Mouse (Mus musculus): ENCODE measurements around the gene Ptprg.

Gene Ptprg

DNA sequence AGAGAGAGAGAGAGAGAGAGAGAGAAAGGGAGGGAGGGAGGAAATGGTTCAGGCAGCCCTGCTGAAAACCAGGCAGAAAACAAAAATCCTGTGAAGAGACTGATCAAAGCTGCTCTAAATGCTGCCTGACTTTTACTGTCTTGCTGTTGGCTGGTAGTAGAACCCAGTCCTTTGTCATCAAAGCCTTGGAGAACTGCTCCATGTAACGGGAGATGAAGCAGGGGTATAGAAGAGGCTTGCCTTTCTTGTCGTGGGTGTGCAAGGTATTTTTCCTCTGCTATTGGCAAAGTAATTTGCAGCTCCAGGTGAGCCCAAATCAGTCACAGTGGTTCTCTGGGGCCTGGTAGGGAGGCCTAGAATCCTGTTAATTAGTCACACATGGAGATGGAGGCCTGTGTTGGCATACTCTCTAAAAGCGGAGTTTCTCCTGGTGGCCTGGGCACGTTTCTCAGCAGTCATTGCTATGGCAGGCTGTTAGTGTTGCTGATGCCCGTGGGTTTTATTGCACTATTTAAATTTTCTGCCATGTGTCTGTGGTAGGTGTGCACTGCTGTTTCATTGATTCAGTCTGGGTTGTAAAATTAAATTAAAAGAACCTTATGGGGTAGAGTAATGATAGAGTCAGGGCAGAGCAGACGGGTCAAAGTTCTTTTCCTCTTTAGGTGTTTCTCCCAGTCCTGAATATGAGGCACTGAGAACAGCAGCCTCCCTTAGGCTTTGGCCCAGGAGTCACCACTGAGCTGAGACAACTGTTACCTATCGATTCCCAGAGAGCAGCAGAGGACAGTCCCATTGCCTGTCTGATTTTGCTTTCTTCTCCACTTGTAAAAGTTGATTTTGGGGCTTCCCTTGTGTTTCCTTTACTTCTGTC is 269.7 kb downstream of the Ptprg start:
- DNase-seq (ENCODE audit: low spot score) = no peak

DNA sequence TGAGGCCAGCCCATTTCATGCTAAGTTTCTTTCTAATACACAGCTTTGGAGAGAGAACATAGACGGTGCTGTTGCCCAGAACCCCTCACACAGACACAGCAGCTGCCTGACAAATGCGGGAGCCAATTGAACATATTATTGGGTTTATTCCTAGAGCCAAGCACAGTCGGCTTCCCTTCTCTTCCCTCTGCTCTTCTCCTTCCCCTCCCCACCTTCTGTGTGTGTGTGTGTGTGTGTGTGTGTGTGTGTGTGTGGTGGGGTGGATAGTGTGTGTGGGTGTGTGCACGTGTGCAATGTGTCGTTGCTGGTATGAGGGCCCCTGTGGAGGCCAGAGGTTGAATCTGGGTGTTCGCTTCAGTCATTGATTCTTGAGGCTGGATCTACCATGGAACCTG is 270.4 kb downstream of the Ptprg start:
- no peak for DNase-seq (ENCODE audit: low spot score)

DNA sequence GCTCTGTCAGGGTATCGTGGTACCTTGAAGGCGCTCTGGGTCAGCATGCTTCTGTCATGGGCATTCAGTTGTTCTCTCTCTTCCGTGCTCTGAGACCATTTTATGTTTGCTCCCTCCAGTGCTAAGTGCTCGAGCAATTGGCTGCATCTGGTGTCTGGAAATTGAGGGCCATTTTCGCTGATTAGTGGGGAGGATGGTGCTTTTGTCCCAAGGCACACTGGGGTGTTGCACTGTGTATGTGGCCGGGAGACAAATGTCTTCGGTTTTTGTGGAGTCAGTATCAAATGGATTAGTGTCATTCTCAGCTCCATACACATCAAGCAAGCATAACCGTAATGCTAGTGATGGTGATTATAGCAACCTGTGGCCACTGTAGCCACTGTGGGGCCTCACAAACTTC is 271.6 kb downstream of the Ptprg start:
- DNase-seq (ENCODE audit: low spot score) = no peak

DNA sequence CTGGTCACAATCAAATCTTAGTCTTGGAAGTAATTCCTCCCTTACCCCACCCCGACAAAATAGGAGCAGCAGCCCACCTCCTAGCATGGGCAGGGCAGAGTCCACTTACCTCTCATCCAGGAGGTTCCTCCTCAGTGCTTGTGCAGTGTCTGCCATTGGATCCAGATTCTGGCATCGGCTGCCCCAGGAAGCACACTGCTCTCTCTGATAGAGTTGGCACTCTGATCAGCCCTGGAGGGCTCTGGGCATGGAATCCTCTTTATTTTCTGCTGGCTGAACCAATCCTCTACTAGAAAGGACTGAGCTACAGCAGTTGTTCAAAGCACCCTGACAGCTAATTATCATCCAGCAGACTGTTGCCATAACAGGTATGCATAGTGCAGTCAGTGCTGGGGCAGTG is 272.2 kb downstream of the Ptprg start:
- DNase-seq (ENCODE audit: low spot score) = no peak

DNA sequence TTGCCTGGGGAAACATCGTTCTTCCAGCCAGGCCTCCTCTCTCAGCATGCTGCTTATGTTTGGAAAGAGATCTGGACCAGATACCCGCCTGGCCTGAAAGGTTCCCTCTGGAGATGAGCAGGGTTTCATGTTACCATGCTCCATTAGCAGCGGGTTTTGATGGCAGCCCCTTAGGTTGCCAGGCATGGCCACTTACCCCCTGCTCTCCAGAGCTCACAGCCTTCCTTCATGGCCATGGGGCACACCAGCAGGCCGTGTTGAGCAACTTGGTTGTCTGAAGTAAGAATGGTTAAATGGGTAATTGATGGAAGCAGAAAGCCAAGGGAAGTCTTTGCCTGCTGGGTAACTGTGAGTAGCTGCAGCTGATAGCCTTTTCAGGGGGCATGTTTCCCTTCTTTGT is 274.8 kb downstream of the Ptprg start:
- DNase-seq (ENCODE audit: low spot score) = no peak

DNA sequence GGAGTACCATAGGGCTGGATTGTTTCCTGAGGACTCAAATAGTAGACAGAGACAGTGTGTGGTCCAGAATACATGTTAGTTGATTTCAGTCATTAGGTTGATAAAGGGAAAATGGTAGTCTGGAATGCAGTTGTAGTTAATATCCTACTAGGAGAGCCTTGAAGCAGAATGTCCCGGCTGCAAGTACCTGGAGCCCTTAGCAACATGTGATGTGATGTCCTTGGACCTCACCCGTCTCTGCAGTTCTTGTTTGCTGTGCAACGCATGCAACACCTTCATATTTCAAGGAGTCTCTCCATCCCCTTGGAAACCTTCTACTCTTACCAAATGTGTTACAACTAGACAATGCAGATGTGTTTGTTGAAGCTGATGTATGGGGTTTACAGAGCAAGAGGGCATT is 280.3 kb downstream of the Ptprg start:
- no peak for DNase-seq (ENCODE audit: low spot score)

DNA sequence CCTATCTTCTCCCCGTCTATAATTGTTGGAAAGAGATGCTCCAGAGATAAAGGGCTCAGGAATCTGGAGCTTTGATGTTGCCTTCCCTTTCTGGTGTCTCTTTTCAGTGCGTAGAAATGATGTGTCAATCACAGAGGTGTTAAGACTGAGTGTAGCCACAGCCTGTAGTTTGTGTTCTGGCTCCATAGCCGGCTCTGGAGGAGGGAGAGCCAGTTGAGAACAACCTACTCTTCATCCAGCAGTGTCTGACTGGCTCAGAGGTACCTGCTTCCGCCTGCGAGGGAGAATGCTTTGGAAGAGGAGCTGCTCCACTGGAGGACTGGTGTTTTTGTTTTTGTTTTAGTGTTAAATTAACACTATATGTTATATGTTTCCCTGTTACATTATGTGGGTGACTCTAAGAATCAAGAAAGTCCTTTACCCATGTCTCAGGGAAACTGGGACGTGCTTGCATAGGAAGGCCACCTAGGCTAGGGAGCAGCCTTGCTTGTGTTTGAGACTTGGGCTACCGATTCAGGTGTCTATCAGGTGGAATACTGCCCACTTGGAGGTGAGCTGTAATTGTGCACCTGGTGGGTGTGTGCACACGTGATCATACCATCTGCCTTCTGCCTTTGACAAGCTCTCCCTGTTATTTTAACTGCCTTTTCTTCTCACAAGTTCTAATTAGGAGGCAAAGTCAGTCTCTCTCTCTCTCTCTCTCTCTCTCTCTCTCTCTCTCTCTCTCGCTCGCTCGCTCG is 282.5 kb downstream of the Ptprg start:
- no peak for DNase-seq (ENCODE audit: low spot score)

DNA sequence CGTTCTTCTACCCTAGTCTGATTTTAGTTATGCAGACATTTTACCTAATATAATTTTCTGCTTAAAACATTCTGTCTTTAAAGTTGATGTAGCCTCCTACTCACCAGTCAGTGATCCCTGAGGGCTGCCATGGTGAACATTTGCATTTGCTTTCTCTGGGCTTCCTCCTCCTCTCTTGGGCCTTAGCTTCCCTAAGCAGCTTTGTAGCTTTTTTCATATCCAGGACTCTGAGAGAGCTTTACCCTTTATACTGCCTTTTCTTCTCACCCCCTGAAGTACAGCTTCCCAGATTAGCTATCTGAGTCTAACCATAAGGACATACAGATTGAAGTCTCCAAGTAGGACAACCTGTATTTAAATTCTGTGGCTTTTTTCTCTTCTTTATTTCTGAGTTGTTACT is 284.4 kb downstream of the Ptprg start:
- DNase-seq (ENCODE audit: low spot score) = no peak

DNA sequence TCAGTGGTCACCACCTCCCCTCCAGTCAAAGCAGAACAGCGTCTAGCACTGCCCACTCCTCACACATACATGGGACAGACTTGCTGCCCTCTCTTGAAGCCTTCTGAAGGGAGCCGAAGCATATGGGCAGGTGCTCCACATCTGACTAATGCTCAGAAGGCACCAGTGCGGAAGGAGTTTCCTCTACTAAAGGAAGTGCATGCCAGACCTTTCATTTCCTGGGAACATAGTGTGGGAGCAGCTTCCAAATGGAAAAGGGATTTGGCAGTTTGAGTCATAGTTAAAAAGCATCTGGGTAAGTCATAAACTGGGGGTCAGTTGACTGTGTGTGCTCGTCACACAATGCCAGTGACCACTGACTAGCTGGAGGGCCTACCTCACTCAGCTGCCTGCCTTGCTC is 288.3 kb downstream of the Ptprg start:
- no peak for DNase-seq (ENCODE audit: low spot score)

DNA sequence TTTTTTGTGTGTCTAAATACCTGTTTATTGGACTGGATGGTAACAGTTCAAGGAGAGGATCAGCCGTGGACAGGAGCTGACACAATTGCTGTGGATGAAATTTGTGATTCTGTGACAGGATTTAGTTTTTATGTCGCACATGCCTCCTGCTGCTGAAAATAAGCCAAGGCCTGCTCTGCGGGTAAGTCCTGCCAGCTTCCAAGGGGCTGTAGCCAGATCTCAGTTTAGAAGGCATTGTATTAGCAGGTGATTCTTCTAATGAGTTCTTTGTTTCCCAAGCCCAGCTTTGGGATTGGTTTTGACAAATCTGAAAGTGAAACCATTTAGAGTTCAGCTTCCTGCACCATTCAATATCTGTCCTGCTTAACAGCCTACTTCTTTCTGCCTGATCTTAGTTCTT is 299.6 kb downstream of the Ptprg start:
- no peak for DNase-seq (ENCODE audit: low spot score)

DNA sequence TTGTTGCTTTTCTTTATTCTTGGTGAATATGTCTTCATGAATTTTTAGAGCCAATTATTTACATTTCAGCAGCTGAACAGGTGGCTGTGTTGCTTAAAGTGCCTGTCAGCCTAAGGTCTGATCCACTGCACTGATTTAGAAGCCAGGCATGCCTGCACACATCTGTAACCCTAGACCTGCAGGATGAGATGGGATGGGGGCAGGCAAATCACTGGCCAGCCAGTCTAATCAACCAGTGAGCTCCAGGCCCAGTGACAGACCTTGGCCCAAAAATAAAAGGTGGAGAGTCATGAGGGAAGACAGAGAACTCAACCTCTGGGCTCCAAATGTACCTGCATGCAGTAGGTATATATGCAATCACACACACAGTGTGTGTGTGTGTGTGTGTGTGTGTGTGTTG is 302.2 kb downstream of the Ptprg start:
- no peak for DNase-seq (ENCODE audit: low spot score)

DNA sequence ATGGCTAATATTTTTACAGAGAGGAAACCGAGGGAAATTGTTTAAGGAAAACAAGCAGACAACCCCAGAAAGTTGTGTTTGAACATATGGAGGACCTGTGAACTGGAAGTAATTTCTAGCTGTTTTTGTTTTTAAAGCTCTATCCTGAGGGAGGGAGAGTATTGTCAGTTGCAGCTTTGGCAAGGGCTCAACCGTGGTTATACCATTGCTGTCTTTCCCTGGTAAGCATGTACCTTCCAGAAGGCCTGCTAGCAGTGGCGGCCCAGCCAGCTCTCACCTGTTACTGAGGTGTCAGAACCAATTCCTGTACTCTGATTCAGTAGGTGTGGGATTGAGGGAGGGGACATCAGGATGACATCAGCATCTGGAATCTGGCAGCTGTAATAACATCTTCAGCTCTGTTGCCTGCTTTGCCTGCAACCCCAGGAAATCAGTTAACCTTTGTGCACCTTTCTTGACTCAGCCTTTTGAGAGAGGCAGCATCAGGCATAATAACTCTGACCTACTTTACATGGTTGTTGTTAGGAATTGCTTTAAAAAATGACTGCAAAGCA is 304.7 kb downstream of the Ptprg start:
- DNase-seq (ENCODE audit: low spot score) = no peak

DNA sequence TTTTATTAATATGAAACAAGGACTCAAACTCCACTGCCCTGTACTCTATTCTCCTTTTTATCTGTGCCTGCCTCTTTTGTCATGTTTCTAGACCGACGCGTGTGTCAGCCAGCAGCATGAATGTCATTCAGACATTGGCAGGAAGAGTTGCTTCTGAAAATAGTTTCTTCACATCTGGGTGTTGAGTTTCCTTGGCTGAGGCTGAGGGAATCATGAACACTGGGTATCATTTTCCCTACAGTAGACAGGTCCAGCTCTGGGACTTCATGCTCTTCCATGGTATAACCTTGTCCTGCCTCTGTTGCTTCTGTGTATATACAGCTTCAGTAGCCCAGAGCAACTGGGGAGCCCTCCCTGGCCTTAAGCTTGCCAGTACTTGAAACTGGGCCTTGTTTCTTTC is 310.0 kb downstream of the Ptprg start:
- no peak for DNase-seq (ENCODE audit: low spot score)

DNA sequence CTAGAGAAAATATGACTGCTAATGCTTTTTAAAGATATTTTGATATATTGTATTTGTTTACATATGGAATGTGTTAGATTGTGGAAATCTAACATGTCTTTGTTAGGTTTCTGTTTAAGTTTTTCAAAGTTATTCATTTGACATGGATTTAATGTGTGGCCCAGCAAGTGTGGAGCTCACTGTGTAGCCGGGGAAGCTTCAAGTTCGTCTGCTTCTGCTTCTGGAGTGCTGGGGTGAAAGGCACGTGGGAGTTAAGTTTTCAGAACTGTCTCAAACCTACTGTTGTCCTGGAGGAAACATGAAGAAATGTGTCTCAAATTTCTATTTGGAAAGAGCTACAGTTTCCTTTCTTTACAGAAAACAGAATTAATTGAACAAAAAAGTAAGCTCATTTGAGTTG is 311.5 kb downstream of the Ptprg start:
- no peak for DNase-seq (ENCODE audit: low spot score)

DNA sequence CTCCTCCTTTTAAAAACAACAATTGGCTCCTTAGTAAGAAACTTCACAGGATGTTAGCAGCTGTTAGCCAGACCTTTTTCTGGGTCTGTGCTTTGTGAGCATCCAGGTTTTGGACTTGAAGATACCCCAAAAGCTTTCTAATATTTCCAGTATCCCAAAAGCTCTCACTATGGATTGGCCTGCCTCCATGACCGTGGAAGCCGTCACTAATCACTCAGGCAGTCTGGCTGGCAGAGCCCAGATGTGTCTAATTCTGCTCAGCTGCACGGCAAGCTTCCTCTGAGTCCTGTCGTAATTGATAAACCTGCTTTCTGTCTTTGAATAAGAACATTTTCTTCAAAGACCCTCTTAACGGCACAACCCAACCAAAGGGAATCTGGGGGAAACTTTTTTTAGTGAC is 312.0 kb downstream of the Ptprg start:
- DNase-seq (ENCODE audit: low spot score) = no peak

DNA sequence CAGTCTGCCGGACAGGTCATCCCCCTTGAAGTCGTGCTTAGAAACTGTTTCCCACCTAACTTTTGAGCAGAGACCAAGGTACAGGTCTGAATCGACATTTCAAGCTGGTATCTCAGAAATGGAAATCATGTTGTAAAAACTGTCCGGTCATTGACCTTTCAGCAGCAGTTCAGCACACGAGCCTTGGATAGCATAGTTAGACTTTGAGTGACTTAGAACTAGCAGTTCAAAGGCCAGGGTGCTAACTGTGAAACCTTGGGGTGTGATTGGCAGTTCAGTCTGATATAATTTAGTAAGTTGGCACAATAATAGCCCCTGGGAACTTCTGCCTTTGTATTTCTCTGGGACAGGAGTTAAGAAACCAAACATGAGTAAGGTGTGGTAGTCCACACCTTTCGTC is 312.5 kb downstream of the Ptprg start:
- no peak for DNase-seq (ENCODE audit: low spot score)

DNA sequence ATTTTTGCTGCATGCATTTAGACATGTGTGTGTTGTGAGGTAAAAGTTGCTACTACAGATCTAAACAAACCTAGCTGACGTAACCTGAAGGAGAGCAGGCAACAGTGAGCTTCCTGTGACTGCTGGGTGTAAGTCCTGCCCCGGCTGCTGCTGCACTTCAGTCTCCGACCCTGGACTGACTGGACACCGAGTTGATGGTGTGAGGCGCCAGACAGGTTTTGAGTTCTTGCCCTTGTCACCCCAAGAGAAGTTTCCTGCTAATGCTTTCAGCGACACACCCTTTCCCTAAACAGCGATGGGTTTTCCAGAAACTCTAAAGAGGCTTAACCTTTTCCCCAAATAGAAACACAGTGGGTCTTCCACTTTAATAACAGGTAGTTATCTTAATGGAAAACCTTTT is 313.1 kb downstream of the Ptprg start:
- no peak for DNase-seq (ENCODE audit: low spot score)

DNA sequence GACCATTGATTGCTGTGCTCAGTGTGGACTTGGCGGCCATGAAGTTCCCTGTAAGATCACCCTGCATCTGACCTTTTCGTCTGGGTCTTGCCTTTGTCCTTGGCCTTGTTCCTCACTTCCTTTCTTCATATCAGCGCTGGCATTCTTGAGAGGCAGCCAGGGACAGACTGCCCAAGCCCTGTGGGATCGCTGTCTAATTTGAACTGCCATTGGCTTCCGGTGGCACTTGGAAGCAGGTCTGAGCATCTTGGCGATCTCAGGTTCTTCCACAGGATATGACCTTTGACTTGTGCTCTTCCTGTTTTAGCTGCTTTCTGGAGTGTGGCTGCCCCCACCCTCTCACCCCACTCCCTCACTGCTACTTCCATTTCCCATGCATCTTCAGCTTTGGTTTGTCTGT is 315.3 kb downstream of the Ptprg start:
- no peak for DNase-seq (ENCODE audit: low spot score)

DNA sequence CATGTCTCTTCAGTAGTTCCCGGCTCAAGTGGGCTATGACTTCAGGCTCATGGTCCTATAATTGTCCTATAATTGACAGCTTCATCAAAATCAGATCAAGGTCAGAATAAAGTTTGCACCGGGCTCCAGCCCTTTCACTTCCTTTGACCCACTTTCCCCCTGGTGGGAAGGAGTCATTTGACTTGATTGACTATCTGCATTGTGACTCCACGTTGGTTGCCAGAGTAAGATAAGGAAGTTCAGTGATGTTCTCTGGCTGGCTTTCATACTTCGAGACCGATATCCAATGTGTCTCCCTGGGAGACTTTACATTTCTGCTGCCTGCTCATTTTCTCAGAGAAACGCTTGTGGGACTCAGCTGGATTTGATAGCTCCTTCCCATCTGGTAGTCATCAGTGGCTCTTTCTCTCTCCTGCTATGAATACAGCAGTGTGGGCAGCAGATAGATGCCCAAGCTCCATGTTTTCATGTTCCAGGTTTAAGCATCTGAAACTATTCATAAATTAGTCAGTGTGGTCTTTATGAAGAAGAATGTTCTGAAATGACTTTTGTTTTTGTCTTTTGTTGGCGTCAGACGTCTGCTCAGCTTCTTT is 318.5 kb downstream of the Ptprg start:
- DNase-seq (ENCODE audit: low spot score) = no peak

DNA sequence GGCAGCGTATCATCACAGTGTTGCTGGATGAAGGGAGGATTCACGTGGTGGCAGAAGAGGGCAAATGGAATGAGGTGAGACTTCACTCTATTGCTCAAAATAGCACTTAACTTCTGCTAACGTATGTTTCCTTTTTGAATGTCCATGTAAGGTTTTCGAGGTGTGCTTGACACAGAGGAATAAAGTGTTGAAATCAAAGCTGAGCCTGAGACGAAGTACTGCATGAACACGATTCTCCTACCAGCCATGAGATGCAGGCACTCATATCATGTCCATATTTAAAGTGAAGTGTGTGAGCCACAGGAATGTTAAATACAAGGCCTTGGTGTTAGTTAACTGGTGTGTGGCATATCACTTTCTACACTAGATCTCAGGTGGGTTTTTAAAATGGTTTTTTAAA is 320.9 kb downstream of the Ptprg start:
- no peak for DNase-seq (ENCODE audit: low spot score)

DNA sequence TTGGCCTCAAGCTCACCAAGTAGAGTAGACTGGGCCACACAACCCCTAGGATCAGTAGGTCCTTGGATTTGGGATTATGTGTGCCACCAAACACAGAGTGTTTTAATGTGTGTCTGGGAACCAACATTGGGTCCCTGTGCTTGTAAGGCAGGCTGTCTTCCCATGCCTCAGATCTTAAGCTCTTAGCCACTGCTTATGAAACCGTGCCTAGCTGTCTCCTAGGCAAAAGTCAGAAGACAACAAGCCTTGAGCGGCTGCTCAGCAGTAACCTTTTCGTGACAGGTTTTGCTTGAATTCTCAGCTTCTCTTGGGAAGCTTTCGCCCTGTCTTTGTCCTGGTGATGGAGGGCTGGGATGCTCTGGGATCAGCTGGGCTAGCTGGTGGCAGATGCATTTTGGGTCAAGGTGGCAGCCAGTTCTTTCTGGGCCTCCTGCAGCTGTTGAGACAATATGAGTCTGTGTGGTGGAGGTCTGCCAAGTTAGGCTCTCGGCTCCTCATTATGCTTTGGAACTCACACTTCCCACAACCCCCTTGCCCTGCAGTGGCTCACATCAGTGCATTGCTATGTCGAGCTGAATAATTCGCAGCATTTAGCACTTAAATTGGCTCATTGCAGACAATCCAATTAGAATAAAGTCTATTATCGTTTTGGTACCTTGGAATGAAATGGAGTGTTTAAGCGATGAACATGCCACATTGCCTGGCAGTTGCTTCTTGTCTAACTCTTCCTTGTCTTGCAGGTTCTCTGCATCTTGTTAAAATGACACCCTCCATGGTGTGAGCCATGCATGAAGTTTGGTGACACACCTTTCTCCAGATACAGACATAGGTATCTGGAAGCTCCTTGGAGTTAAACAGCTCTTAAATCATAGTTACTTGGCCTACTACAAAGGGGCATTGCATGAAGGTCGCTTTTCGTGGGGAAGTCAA is 321.9 kb downstream of the Ptprg start:
- no peak for DNase-seq (ENCODE audit: low spot score)

DNA sequence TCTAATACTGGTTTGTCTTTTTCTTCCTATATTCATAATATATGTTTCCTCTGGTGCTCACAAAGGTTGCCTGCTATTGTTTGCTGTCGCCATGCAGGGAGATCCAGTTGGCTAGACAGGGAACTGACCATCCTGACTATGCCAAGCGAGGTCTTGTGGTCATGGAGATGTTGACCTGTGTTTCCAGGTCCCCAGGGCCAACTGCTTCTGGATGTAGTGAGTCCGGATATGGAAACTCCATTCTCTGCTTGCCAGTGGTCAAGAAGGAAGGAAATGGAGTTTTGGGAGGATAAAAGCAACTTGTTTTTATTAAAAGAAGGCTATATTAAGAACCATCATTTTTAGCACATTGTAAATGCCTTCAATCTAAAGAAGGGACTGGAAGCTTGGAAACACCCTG is 327.8 kb downstream of the Ptprg start:
- no peak for DNase-seq (ENCODE audit: low spot score)
